Mouse (Mus musculus): ENCODE data around the gene Ppme1. TPM values are rescaled to one million over a fixed set of nuclear protein-coding genes. Genes with fewer than 3 reads are reported as not detected.
A peak's percentile ranks its signal among the peaks of the same experiment; 100 is the strongest.

Ppme1 gene
- polyA plus RNA-seq, 1 experiment from 2014 or later, result 32.6 TPM

GRCm38 (mm10) chr7:100305894-100306293 is 66.2 kb downstream of the Ppme1 start:
- Histone ChIP-seq H3K4me3 (ENCODE audit: low read depth, low read length) (no peak overlapping the region), H3K27me3 (replicated peaks; ENCODE audit: insufficient read depth, low read length) (no peaks in the 10 kb centered on the region), H3K4me2 (replicated peaks; ENCODE audit: low read depth, low read length) (no peak overlapping the region), H3K27ac (ENCODE audit: low read length) (no peak overlapping the region), H3K36me3 (ENCODE audit: insufficient read depth, low read length) (no peaks in the 10 kb centered on the region), H3K9me3 (ENCODE audit: low read length) (no peaks in the 10 kb centered on the region), H3K9ac (replicated peaks; ENCODE audit: low read depth) (no peak overlapping the region), H3K4me1 (ENCODE audit: insufficient read depth, low read depth, low read length) (no peaks in the 10 kb centered on the region; the same call in 1 of the 2 replicates)
- TF ChIP-seq EP300 (IDR thresholded peaks at IDR 0.05) (no peak), CTCF (IDR thresholded peaks at IDR 0.05) (no peak)
- ATAC-seq (no peak), DNase-seq (ENCODE audit: low spot score) (no peak)
- 89% methylated on average over 9 of the region's 9 CpGs for WGBS

- DNase-seq (ENCODE audit: low spot score), result peak; percentile 86
- H3K36me3 ChIP-seq (ENCODE audit: insufficient read depth, low read length), result no peaks in the 10 kb centered on the region
- no peaks in the 10 kb centered on the region for H3K27me3 ChIP-seq (replicated peaks; ENCODE audit: insufficient read depth, low read length)
- H3K27ac ChIP-seq (ENCODE audit: low read length), result 0 out of 2 replicates have a peak overlapping the region, but pooled peaks have one; percentile 0
- no peak overlapping the region for H3K9ac ChIP-seq (replicated peaks; ENCODE audit: low read depth)
- 25% methylated on average over 4 of the region's 4 CpGs for WGBS
- H3K4me2 ChIP-seq (replicated peaks; ENCODE audit: low read depth, low read length), result no peak overlapping the region
- TF ChIP-seq CTCF (IDR thresholded peaks at IDR 0.05) (no peak), EP300 (IDR thresholded peaks at IDR 0.05) (peak; percentile 49; the same call in 1 of the 2 replicates)
- peak; percentile 93 for ATAC-seq
- H3K4me3 ChIP-seq (ENCODE audit: low read depth, low read length), result no peak overlapping the region
- H3K4me1 ChIP-seq (ENCODE audit: insufficient read depth, low read depth, low read length), result no peaks in the 10 kb centered on the region; the same call in 1 of the 2 replicates
- no peaks in the 10 kb centered on the region for H3K9me3 ChIP-seq (ENCODE audit: low read length)
Measured at GRCm38 (mm10) chr7:100302316-100302715, 69.8 kb downstream of the Ppme1 start.

- Histone ChIP-seq H3K4me2 (replicated peaks; ENCODE audit: low read depth, low read length) (no peak overlapping the region), H3K9ac (replicated peaks; ENCODE audit: low read depth) (no peak overlapping the region), H3K27ac (ENCODE audit: low read length) (no peak overlapping the region), H3K4me1 (ENCODE audit: insufficient read depth, low read depth, low read length) (no peaks in the 10 kb centered on the region; the same call in 1 of the 2 replicates), H3K36me3 (ENCODE audit: insufficient read depth, low read length) (no peaks in the 10 kb centered on the region), H3K27me3 (replicated peaks; ENCODE audit: insufficient read depth, low read length) (no peaks in the 10 kb centered on the region), H3K9me3 (ENCODE audit: low read length) (no peaks in the 10 kb centered on the region), H3K4me3 (ENCODE audit: low read depth, low read length) (no peak overlapping the region)
- WGBS, result 55% methylated on average over 3 of the region's 3 CpGs
- ATAC-seq, result peak; percentile 52
- DNase-seq (ENCODE audit: low spot score), result peak; percentile 23
- TF ChIP-seq CTCF (IDR thresholded peaks at IDR 0.05) (no peak), EP300 (IDR thresholded peaks at IDR 0.05) (no peak)
Measured at GRCm38 (mm10) chr7:100301390-100301789, 70.7 kb downstream of the Ppme1 start.

DNA sequence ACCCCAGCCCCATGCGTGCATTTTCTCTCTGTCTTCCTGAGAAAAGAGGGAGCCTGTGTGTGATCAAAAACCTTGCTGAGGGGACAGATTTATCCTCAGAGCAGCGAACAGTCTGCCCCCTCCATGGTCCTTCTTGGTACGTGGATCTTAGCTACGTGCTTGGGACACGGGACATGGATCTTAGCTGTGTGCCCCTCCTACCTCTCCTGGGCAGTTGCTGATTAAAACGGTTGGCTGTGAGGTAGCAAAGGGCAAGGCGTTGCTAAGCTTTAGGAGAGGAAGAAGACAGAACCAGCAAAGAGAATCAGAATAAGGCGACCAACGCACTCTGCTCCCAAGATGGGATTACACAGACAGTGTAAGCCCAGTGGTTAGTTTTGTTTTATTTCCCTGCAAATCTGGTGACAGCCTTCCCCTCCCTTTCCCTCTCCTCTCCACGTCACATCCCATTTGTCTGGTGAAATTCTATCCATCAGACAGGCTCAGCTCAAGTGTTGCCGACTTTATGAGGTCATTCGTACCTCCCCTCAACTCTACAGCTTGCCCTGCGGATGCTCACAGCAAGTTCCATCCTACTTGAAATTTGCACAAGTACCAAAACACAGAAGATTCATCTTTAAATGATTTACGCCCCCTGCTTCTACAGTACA is 73.1 kb downstream of the Ppme1 start:
- H3K36me3 ChIP-seq (ENCODE audit: insufficient read depth, low read length), result no peaks in the 10 kb centered on the region
- WGBS, result 54% methylated on average over 14 of the region's 14 CpGs
- DNase-seq (ENCODE audit: low spot score), result no peak
- H3K9ac ChIP-seq (replicated peaks; ENCODE audit: low read depth), result no peak overlapping the region
- 0 out of 2 replicates have a peak, but pooled peaks have one; percentile 16 for ATAC-seq
- no peak overlapping the region for H3K4me3 ChIP-seq (ENCODE audit: low read depth, low read length)
- no peaks in the 10 kb centered on the region for H3K27me3 ChIP-seq (replicated peaks; ENCODE audit: insufficient read depth, low read length)
- H3K4me2 ChIP-seq (replicated peaks; ENCODE audit: low read depth, low read length), result no peak overlapping the region
- H3K27ac ChIP-seq (ENCODE audit: low read length), result no peak overlapping the region
- H3K4me1 ChIP-seq (ENCODE audit: insufficient read depth, low read depth, low read length), result no peaks in the 10 kb centered on the region; the same call in 1 of the 2 replicates
- no peak for TF ChIP-seq CTCF (IDR thresholded peaks at IDR 0.05)
- TF ChIP-seq EP300 (IDR thresholded peaks at IDR 0.05), result no peak
- H3K9me3 ChIP-seq (ENCODE audit: low read length), result no peaks in the 10 kb centered on the region

DNA sequence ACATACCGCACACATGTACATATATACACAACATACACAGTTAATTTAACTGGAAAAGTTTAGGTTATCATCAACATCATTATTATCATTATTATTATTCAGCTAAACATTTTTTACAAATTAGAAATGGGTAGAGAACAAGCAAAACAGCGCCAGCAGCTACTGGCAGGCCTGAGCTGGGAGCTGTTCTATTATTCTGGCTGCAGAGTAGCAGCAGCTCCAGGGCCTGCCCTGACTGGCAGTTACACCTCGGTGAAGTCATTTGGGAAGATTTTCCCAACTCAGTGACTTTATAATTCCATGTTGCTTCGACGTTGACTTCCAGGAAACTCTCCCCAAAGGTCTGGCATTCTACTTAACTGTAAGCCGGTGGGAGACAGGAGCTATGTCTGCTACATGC is 75.4 kb downstream of the Ppme1 start:
- H3K27ac ChIP-seq (ENCODE audit: low read length), result no peak overlapping the region
- H3K9me3 ChIP-seq (ENCODE audit: low read length), result no peaks in the 10 kb centered on the region
- ATAC-seq, result no peak
- H3K27me3 ChIP-seq (replicated peaks; ENCODE audit: insufficient read depth, low read length), result no peaks in the 10 kb centered on the region
- no peak overlapping the region for H3K4me3 ChIP-seq (ENCODE audit: low read depth, low read length)
- no peaks in the 10 kb centered on the region; the same call in 1 of the 2 replicates for H3K4me1 ChIP-seq (ENCODE audit: insufficient read depth, low read depth, low read length)
- no peak overlapping the region for H3K4me2 ChIP-seq (replicated peaks; ENCODE audit: low read depth, low read length)
- TF ChIP-seq EP300 (IDR thresholded peaks at IDR 0.05) (no peak), CTCF (IDR thresholded peaks at IDR 0.05) (no peak)
- no peak overlapping the region for H3K9ac ChIP-seq (replicated peaks; ENCODE audit: low read depth)
- no peak for DNase-seq (ENCODE audit: low spot score)
- 78% methylated on average over 6 of the region's 6 CpGs for WGBS
- H3K36me3 ChIP-seq (ENCODE audit: insufficient read depth, low read length), result no peaks in the 10 kb centered on the region

DNA sequence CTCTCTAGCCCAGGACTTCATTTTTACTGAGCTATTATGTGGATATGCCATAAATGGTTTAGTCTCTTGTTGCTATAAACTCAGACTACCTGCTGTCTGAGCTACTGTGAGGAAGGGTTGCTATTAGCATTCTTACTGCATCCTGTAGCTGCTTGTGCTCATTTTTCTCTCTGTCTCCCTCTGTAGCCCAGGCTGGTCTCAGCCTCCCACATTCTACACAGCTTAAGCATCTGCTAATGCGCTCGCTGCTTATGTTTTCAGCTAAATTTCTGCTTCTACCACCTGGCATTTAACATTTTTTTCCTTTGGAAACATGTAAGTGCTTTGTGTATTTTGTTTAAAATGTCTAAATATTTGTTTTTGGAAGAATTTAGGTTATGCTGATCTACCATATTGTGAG is 76.4 kb downstream of the Ppme1 start:
- no peak for DNase-seq (ENCODE audit: low spot score)
- Histone ChIP-seq H3K36me3 (ENCODE audit: insufficient read depth, low read length) (no peaks in the 10 kb centered on the region), H3K4me2 (replicated peaks; ENCODE audit: low read depth, low read length) (no peak overlapping the region), H3K9me3 (ENCODE audit: low read length) (no peaks in the 10 kb centered on the region), H3K27me3 (replicated peaks; ENCODE audit: insufficient read depth, low read length) (no peaks in the 10 kb centered on the region), H3K4me1 (ENCODE audit: insufficient read depth, low read depth, low read length) (no peaks in the 10 kb centered on the region), H3K9ac (replicated peaks; ENCODE audit: low read depth) (no peak overlapping the region), H3K27ac (ENCODE audit: low read length) (no peak overlapping the region), H3K4me3 (ENCODE audit: low read depth, low read length) (no peak overlapping the region)
- WGBS, result 92% methylated on average over 2 of the region's 2 CpGs
- ATAC-seq, result no peak
- TF ChIP-seq CTCF (IDR thresholded peaks at IDR 0.05), result no peak
- no peak for TF ChIP-seq EP300 (IDR thresholded peaks at IDR 0.05)
